Mouse (Mus musculus) bone marrow macrophage, adult 2 months (primary cell): ENCODE results near the gene Gm20481.

Source experiments
- CTCF ChIP-seq: IDR thresholded peaks from 2 replicates; pipeline ENCODE4 v1.5.1; 2012; ENCODE audit warnings: low read depth, mild to moderate bottlenecking, low read length, moderate library complexity
- POLR2A ChIP-seq: IDR thresholded peaks from 2 replicates; pipeline ENCODE4 v1.6.1; 2012; ENCODE audit warnings: mild to moderate bottlenecking, low read depth, low read length, borderline replicate concordance

DNA sequence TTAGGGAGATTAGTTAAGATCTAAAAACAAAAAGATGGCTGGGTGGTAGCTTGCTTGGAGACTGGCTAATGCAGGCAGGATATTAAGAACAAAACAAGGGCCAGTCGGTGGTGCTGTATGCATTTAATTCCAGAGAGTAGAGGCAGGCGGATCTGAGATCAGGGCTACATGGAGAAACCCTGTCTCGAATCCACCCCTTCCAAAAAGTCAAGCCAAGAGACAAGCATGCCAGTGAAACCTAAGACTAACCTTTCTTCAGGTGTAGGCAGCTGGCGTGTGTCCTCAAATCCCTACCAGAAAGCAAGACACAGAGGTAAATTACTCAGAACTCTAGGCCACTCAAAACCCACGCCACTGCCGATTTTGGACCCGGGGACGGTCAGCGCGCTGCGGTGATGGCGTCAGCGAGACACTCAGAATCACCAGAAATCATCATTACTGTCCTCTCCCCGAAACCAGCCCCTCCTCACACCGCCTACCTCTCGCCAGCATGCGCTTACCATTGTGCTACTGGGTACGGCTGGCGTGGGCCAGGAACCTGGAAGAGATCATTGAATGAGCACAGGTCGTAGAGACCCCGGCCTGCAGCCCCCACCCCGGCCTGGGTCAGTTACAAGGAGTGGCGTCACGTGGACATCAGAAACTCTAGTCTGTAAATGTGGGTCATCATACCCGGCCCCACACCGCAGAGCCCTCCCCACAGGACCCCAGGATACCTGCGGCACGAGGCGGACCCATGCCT, 17.9 kb upstream of the Gm20481 start:
- no peak for TF ChIP-seq POLR2A
- TF ChIP-seq CTCF = no peak
